Mouse (Mus musculus) forebrain, embryonic 11.5 days (tissue): ENCODE results near the gene Gpr12. TPM values are rescaled to one million over a fixed set of nuclear protein-coding genes. Genes with fewer than 3 reads are reported as not detected.

Source experiments
- polyA plus RNA-seq: library from polyadenylated mRNA; unstranded; fragments of >200 nt; fragmentation: Nextera tagmentation; extraction: Ambion mirVana; gene quantifications from 2 replicates; pipeline ENCODE4 v1.2.1, GENCODE M21; 2014

Gpr12 gene
- polyA plus RNA-seq, 1 experiment from 2014 or later = 0.27 TPM

Other genes with a start within 250 kb of the Gpr12 start
- 4.8 and 5.1 TPM in 2 replicates for gene Wasf3, start 200.3 kb downstream of the Gpr12 start, polyA plus RNA-seq
- gene Gm6408, start 103.3 kb downstream of the Gpr12 start, polyA plus RNA-seq = not detected in 2 replicates
- not detected in 2 replicates for gene Gm6370, start 93.9 kb downstream of the Gpr12 start, polyA plus RNA-seq
- not detected in 2 replicates for gene 4930449I24Rik, start 82.8 kb downstream of the Gpr12 start, polyA plus RNA-seq
- gene Gm3402, start 71.1 kb downstream of the Gpr12 start, polyA plus RNA-seq = not detected in 2 replicates
- not detected in 2 replicates for gene Gm3404, start 59.4 kb downstream of the Gpr12 start, polyA plus RNA-seq
- gene Gm3409, start 47.6 kb downstream of the Gpr12 start, polyA plus RNA-seq = not detected in 2 replicates
- gene Gm3415, start 29.1 kb downstream of the Gpr12 start, polyA plus RNA-seq = not detected in 2 replicates
- 10.4 and 13.1 TPM in 2 replicates for gene Usp12, start 209.8 kb upstream of the Gpr12 start, polyA plus RNA-seq
- gene Rpl21, start 247.7 kb upstream of the Gpr12 start, polyA plus RNA-seq = 440 and 469 TPM in 2 replicates